Mouse (Mus musculus) neural tube, embryonic 11.5 days (tissue): Measurements from ENCODE around the gene Caskin2. TPM values are rescaled to one million over a fixed set of nuclear protein-coding genes. Genes with fewer than 3 reads are reported as not detected.

Source experiments
- ATAC-seq: fragments of 200-750 bp; cut with Nextera tagmentation; 2 replicates; pipeline ENCODE4 v1.8.0; 2017; ENCODE audit warnings: moderate number of reproducible peaks, mild to moderate bottlenecking, moderate TSS enrichment, moderate library complexity; ENCODE audit not compliant: insufficient read depth, low FRiP score, low TSS enrichment
- DNase-seq: peaks from one replicate; pipeline ENCODE4 v3.0.0-alpha.2; 2015; ENCODE audit warnings: low spot score
- H3K27ac ChIP-seq: fragments of 300-500 bp; sonication (generic); 2 replicates; pipeline ENCODE4 v1.5.1; 2014; ENCODE audit warnings: low read depth, mild to moderate bottlenecking, low read length
- H3K27me3 ChIP-seq: fragments of 300-500 bp; sonication (generic); 2 replicates; pipeline ENCODE4 v1.6.1; 2014; ENCODE audit warnings: mild to moderate bottlenecking, low read length, mixed read lengths; ENCODE audit not compliant: control insufficient read depth, insufficient read depth
- H3K36me3 ChIP-seq: fragments of 300-500 bp; sonication (generic); 2 replicates; pipeline ENCODE4 v1.6.1; 2014; ENCODE audit warnings: mild to moderate bottlenecking, low read length, moderate library complexity, mixed read lengths; ENCODE audit not compliant: control insufficient read depth, insufficient read depth
- H3K4me1 ChIP-seq: fragments of 300-500 bp; sonication (generic); 2 replicates; pipeline ENCODE4 v1.6.1; 2014; ENCODE audit warnings: low read length, mixed read lengths; ENCODE audit not compliant: control insufficient read depth, insufficient read depth
- H3K4me2 ChIP-seq: fragments of 300-500 bp; sonication (generic); 2 replicates; pipeline ENCODE4 v1.6.1; 2014; ENCODE audit warnings: low read depth, mild to moderate bottlenecking, moderate library complexity
- H3K4me3 ChIP-seq: fragments of 300-500 bp; sonication (generic); 2 replicates; pipeline ENCODE4 v1.5.1; 2014; ENCODE audit warnings: low read depth, low read length
- H3K9ac ChIP-seq: fragments of 300-500 bp; sonication (generic); 2 replicates; pipeline ENCODE4 v1.6.1; 2014; ENCODE audit warnings: mild to moderate bottlenecking, low read length
- H3K9me3 ChIP-seq: fragments of 300-500 bp; sonication (generic); 2 replicates; pipeline ENCODE4 v1.6.1; 2016; ENCODE audit warnings: low read length; ENCODE audit not compliant: control insufficient read depth
- WGBS: fragments of 180-500 bp; shearing (Covaris S2); extraction: QIAGEN DNeasy Blood & Tissue Kit; methylation state at CpG from one replicate; pipeline ENCODE4 v1.1.7; 2014; 5-methylcytosine and 5-hydroxymethylcytosine counted together
- polyA plus RNA-seq: library from polyadenylated mRNA; unstranded; fragments of >200 nt; fragmentation: Nextera tagmentation; extraction: Ambion mirVana; gene quantifications from 2 replicates; pipeline ENCODE4 v1.2.1, GENCODE M21; 2014

Gene Caskin2
- polyA plus RNA-seq, 1 experiment from 2014 or later = 16.4 TPM

DNA sequence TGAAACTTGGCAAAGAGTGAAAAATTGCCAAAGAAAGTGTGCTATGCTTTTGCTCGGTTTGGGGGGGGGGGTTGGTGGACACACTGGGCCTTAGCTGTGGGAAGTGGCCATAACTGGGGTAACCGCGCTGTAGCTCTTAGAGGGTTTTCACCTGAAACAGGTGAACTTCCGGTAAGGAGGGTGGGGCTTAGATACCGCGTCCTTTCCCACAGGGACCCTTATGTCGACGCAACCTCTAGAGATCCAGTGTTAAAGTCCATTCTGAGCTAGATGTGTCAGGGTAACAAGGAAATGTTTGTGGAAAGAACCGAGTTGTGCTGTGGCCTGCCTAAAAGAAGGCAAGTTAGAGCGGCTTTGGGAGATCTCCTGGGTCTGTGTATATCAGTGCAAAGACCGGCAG lies 11.4 kb upstream of the Caskin2 start:
- Histone ChIP-seq H3K9me3 (no peaks in the 10 kb centered on the region), H3K27ac (no peak overlapping the region), H3K4me1 (peaks cover 5% of the 10 kb centered on the region; the same call in 1 of the 2 replicates), H3K9ac (no peak overlapping the region), H3K27me3 (peaks cover 21% of the 10 kb centered on the region), H3K4me2 (peak overlapping the region; percentile 96), H3K4me3 (peak overlapping the region; percentile 65), H3K36me3 (peaks cover 2% of the 10 kb centered on the region)
- DNase-seq = no peak
- WGBS = 18% methylated on average over 11 of the region's 11 CpGs
- ATAC-seq = no peak

DNA sequence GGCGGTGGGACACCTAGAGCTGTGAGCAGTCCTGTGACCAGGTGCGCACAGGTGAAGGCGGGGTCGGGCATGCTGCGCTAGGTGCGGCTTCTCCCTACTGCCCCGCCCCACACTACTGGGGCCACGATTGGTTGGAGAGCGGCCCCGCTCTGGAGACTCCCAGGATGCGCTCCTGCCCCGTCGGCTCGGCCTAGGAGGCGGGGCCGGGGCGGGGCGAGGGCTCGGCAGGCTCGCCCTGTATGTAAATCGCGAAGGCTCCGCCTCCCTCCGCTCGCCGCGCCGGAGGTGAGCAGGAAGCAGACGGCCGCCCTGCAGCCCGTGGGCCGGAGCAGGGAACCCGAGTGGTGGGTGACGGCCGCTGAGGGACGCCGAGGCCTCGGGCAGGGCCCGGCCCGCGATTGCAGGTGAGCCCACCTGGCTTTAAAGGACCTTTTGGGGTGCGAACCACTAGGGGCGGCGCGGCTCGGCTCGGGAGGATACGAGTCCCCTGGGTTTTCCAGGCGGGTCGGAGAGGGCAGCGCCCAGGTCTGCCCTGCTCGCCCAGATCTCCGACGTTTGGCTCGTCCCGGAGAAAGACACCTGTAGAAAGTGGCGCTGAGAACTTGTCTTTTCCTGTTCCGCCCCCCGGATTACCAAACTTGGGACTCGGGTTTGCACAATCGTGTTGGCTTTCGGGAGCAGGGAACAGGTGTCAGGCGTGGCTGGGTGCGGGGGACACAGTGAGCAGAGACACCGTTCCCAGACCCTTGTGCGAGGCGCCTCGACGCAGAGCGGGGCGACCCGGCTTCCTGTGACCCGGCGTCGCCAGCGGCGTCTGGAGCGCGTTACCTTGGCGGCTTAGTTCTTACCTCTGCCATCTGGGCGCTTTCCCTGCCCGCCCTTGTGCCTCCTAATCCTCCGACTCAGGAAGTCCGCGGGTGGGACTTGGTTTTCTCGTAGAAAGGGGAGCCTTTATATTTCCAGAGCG lies 10.6 kb upstream of the Caskin2 start, which contains the start of gene Llgl2:
Gene Llgl2 (plus strand): TSS at position 276 of the 967 bp plus-strand sequence.
- H3K4me1 ChIP-seq = peaks cover 5% of the 10 kb centered on the region; the same call in 1 of the 2 replicates
- H3K9ac ChIP-seq = peak within 1 kb of the TSS; percentile 66
- peak; percentile 88 for DNase-seq
- no peaks in the 10 kb centered on the region for H3K9me3 ChIP-seq
- peaks cover 21% of the 10 kb centered on the region for H3K27me3 ChIP-seq
- peaks cover 2% of the 10 kb centered on the region for H3K36me3 ChIP-seq
- H3K4me3 ChIP-seq = peak within 1 kb of the TSS; percentile 65
- H3K4me2 ChIP-seq = peak within 1 kb of the TSS; percentile 96
- under 1% methylated on average over 83 of the region's 87 CpGs for WGBS
- no peak within 1 kb of the TSS for H3K27ac ChIP-seq
- ATAC-seq = peak; percentile 89

DNA sequence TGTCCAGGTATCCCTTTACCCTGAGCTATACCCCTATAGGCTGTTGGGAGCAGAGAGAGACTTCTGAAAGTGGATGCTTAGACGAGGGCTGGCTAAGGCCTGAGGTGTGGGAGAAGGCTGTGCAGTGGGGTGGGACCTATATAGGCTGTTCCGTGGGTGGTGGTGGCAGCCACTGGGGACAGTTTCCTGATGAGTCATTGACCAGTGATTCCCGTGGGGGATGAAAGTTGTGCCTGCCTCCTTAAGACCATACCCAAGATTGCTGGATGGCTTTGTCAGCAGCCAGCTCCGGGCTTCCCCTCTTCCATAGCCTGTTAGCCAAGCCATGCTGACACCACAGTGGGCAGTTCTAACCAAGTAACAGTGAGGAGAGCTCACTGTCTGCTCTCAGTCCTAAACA lies 7.6 kb upstream of the Caskin2 start:
- H3K27me3 ChIP-seq = peaks cover 19% of the 10 kb centered on the region
- no peak overlapping the region for H3K4me3 ChIP-seq
- ATAC-seq (no peak), DNase-seq (no peak)
- H3K36me3 ChIP-seq = peaks cover 4% of the 10 kb centered on the region
- peaks cover 5% of the 10 kb centered on the region; the same call in 1 of the 2 replicates for H3K4me1 ChIP-seq
- WGBS = 88% methylated on average over 4 of the region's 4 CpGs
- no peaks in the 10 kb centered on the region for H3K9me3 ChIP-seq
- no peak overlapping the region for H3K9ac ChIP-seq
- no peak overlapping the region for H3K4me2 ChIP-seq
- H3K27ac ChIP-seq = no peak overlapping the region

DNA sequence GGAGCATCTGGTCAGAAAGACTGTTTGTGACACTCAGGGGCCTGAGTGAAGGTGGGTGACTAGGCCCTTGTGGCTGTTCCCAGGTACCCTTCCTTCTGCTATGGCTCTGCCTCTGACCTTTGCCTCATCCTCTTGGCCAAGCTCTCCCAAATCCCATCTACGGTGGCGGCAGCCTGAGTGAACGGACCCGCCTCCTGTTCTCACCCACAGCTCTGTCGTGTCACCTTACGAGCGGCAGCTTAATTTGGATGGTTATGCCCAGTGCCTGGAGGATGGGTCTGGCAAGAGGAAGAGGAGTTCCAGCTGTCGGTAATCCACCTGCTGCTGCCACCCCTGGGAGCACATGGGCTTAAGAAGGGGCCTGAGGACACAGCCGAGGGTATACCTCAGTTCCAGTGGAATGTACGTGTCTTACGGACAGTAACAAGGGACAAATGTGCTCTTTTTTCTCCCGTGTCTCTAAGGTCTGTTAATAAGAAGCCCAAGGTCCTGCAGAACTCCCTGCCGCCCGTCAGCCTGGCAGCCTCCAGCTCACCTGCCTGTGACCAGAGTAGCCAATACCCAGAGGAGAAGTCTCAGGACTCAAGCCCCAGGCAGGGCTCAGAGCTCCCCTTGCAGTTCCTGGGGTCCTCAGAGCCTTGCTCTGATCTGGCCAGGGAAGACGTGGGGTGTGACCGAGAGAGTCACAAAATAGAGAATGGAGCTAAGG lies 6.6 kb upstream of the Caskin2 start:
- peaks cover 4% of the 10 kb centered on the region for H3K36me3 ChIP-seq
- DNase-seq = no peak
- no peak overlapping the region for H3K4me3 ChIP-seq
- H3K4me2 ChIP-seq = no peak overlapping the region
- ATAC-seq = no peak
- H3K4me1 ChIP-seq = peaks cover 13% of the 10 kb centered on the region
- H3K27me3 ChIP-seq = peaks cover 12% of the 10 kb centered on the region
- H3K9ac ChIP-seq = no peak overlapping the region
- no peak overlapping the region for H3K27ac ChIP-seq
- 89% methylated on average over 16 of the region's 16 CpGs for WGBS
- H3K9me3 ChIP-seq = no peaks in the 10 kb centered on the region

DNA sequence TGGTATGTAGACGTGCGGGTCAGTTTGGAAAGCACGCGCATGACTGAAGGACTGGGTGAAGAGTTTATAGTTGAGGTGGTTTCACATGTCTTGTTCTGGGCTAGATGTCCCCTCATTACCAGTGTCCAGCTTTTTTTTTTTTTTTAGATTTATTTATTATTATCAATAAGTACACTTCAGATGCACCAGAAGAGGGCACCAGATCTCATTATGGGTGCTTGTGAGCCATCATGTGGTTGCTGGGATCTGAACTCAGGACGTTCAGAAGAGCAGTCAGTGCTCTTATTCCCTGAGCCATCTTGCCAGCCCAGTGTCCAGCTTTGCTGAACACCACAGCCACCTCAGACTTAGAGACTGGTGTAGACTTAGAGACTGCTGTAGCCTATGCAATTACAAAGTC lies 3.9 kb upstream of the Caskin2 start:
- Histone ChIP-seq H3K36me3 (peaks cover 4% of the 10 kb centered on the region), H3K4me2 (no peak overlapping the region), H3K9ac (no peak overlapping the region), H3K27ac (no peak overlapping the region), H3K27me3 (no peaks in the 10 kb centered on the region; the same call in 1 of the 2 replicates), H3K4me1 (peaks cover 15% of the 10 kb centered on the region), H3K9me3 (no peaks in the 10 kb centered on the region), H3K4me3 (no peak overlapping the region)
- 89% methylated on average over 5 of the region's 5 CpGs for WGBS
- no peak for ATAC-seq
- no peak for DNase-seq

DNA sequence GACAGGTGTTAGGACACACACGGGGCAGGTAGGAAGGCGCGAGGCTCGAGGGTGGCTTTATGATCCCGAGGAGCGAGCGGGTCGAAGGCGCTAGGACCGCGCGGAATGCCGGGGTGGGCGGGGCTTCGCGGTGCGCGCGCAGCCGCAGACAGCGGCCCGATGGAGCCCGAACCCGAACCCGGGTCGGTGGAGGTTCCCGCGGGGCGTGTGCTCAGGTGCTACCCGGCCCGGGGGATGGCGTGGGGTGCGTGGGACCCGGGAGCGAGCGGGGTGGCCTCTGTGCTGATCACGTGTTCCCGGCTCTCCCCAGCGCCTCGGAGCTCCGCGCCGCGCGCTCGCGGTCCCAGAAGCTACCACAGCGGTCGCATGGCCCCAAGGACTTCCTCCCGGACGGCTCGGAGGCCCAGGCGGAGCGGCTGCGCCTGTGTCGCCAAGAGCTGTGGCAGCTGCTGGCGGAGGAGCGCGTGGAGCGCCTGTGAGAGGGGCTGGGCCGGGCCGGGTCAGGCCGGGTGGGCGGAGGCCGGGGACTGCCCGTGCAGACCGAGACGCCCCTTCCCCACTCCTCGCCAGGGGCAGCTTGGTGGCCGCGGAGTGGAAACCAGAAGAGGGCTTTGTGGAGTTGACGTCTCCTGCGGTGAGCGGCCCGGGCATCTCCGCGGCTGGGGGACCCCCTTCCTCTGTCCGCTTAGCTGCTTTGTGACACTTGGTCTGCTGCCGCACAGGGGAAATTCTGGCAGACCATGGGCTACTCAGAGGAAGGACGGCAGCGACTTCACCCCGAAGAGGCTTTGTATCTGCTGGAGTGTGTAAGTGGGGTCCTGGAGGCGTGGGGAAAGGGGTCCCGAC lies 1.4 kb upstream of the Caskin2 start, which contains the start of gene Tsen54:
Gene Tsen54 (plus strand): TSS at position 120 of the 846 bp plus-strand sequence.
- ATAC-seq (peak; percentile 62), DNase-seq (peak; percentile 86)
- Histone ChIP-seq H3K4me1 (peaks cover 24% of the 10 kb centered on the region), H3K27ac (peak within 1 kb of the TSS; percentile 56), H3K4me3 (peak within 1 kb of the TSS; percentile 91), H3K27me3 (no peaks in the 10 kb centered on the region), H3K36me3 (peaks cover 5% of the 10 kb centered on the region), H3K9ac (peak within 1 kb of the TSS; percentile 82), H3K9me3 (no peaks in the 10 kb centered on the region), H3K4me2 (peak within 1 kb of the TSS; percentile 95)
- under 1% methylated on average over 83 of the region's 84 CpGs for WGBS

DNA sequence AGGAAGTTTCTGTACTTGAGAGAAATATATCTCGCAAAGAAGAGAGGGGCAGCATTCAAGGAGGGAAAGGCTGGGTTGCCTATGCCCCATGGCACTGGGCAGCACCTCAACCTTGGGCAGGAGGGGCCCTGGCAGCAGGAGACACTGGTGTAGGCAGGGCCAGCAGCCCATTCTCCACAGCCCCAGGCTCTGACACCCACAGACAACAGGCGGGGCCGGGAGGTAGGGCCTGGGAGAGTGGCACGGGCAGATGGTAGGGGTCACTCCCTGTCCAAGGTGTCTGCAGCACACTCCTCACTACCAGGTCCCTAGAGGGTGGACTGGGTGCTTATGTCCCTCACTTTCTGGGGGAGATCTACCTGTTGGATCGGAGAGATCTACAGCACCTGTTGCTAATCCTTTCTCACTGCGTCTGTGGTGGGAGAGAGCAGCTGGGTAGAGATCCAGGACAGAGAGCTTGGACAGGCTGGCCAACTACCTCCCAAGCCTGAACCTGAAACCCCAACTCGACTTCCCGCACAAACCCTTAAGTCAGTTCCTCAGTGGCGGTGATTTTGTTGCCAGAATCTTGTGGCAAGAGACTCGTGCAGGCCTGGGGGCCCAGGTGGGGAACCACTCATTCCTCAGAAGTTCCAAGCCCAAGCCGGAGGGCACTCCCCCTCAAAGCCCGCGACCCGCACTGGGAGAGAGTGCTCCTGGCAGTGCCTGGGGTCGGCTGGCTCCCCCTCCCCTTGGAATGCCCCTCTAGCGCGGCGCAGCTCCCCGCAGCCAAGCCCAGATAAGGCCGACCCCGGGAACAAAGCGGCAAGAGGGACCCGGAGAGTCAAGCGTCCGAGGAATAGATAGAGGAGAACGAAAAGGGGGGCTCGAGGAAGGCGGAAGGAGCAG lies 662 bp downstream of the Caskin2 start:
- peak overlapping the region; percentile 95 for H3K4me2 ChIP-seq
- ATAC-seq (peak; percentile 22), DNase-seq (no peak)
- H3K27ac ChIP-seq = 0 out of 2 replicates have a peak overlapping the region, but pooled peaks have one; percentile 27
- H3K36me3 ChIP-seq = peaks cover 7% of the 10 kb centered on the region
- 5% methylated on average over 28 of the region's 28 CpGs for WGBS
- no peaks in the 10 kb centered on the region for H3K9me3 ChIP-seq
- peaks cover 39% of the 10 kb centered on the region for H3K4me1 ChIP-seq
- H3K4me3 ChIP-seq = peak overlapping the region; percentile 91
- no peaks in the 10 kb centered on the region for H3K27me3 ChIP-seq
- H3K9ac ChIP-seq = peak overlapping the region; percentile 85
